Mouse (Mus musculus): ENCODE data around the gene Adat3.

GRCm38 (mm10) chr10:80609269-80609924, 6.7 kb downstream of the Adat3 start:
- TF ChIP-seq CTCF (IDR thresholded peaks at IDR 0.05; ENCODE audit: control insufficient read depth, insufficient read depth, low read length) (no peak), POLR2A (IDR thresholded peaks at IDR 0.05; ENCODE audit: borderline replicate concordance, control insufficient read depth, low read depth, low read length) (no peak)

Data from bone marrow, adult 2 months (tissue).